Mouse (Mus musculus) liver, embryonic 14.5 days (tissue): ENCODE results near the gene Plb1. TPM values are rescaled to one million over a fixed set of nuclear protein-coding genes. Genes with fewer than 3 reads are reported as not detected.

Source experiments
- ATAC-seq: fragments of 200-750 bp; cut with Nextera tagmentation; 2 replicates; pipeline ENCODE4 v1.8.0; 2017; ENCODE audit warnings: moderate number of reproducible peaks, mild to moderate bottlenecking, moderate library complexity; ENCODE audit not compliant: insufficient read depth
- DNase-seq, 3 experiments: peaks; one replicate each; pipeline ENCODE4 v3.0.0-alpha.2; 2012 to 2013; ENCODE audit warnings: low read depth in 3 of 3, low spot score in 3 of 3
- H3K27ac ChIP-seq: fragments of 300-500 bp; sonication (generic); 2 replicates; pipeline ENCODE4 v1.5.1; 2014; ENCODE audit warnings: moderate library complexity, mild to moderate bottlenecking, control low read depth, inconsistent platforms
- H3K27me3 ChIP-seq: fragments of 300-500 bp; sonication (generic); 2 replicates; pipeline ENCODE4 v1.6.1; 2014; ENCODE audit warnings: mild to moderate bottlenecking, low read length, moderate library complexity; ENCODE audit not compliant: control insufficient read depth, insufficient read depth
- H3K36me3 ChIP-seq: fragments of 300-500 bp; sonication (generic); replicated peaks from 2 replicates; pipeline ENCODE4 v1.6.1; 2014; ENCODE audit warnings: low read depth; ENCODE audit not compliant: control insufficient read depth, insufficient read depth
- H3K4me1 ChIP-seq, 2 experiments: fragments of 200-500 bp in 1 of 2; fragments of 300-500 bp in 1 of 2; sonication (generic) in 1 of 2; replicated peaks; 2 replicates each; pipeline ENCODE4 v1.6.1; 2012 to 2014; ENCODE audit warnings: antibody characterized with exemption in 1 of 2, inconsistent platforms in 1 of 2, low read length in 1 of 2; ENCODE audit not compliant: control insufficient read depth in 2 of 2, insufficient read depth in 2 of 2
- H3K4me2 ChIP-seq: fragments of 300-500 bp; sonication (generic); 2 replicates; pipeline ENCODE4 v1.6.1; 2014; ENCODE audit warnings: low read depth, mild to moderate bottlenecking, control low read depth, moderate library complexity
- H3K4me3 ChIP-seq, 2 experiments: fragments of 200-500 bp in 1 of 2; fragments of 300-500 bp in 1 of 2; sonication (generic) in 1 of 2; 2 replicates each; pipeline ENCODE4 v1.5.1; 2012 to 2014; ENCODE audit warnings: low read depth in 2 of 2, low read length in 2 of 2, mild to moderate bottlenecking in 2 of 2, control low read depth in 1 of 2, inconsistent platforms in 1 of 2, moderate library complexity in 1 of 2; ENCODE audit not compliant: insufficient read depth in 1 of 2
- H3K9ac ChIP-seq: fragments of 300-500 bp; sonication (generic); replicated peaks from 2 replicates; pipeline ENCODE4 v1.6.1; 2014; ENCODE audit warnings: mild to moderate bottlenecking, control low read depth, moderate library complexity
- H3K9me3 ChIP-seq: fragments of 300-500 bp; sonication (generic); 2 replicates; pipeline ENCODE4 v1.6.1; 2016; ENCODE audit warnings: low read length, mixed read lengths; ENCODE audit not compliant: control insufficient read depth
- CTCF ChIP-seq: IDR thresholded peaks from 2 replicates; pipeline ENCODE4 v1.5.1; 2016; ENCODE audit warnings: antibody characterized with exemption, low read depth, control low read depth
- EP300 ChIP-seq: IDR thresholded peaks from 2 replicates; pipeline ENCODE4 v1.6.1; 2016; ENCODE audit warnings: antibody characterized with exemption, low read depth
- WGBS: fragments of 180-500 bp; shearing (Covaris S2); extraction: QIAGEN DNeasy Blood & Tissue Kit; methylation state at CpG from one replicate; pipeline ENCODE4 v1.1.7; 2014; ENCODE audit not compliant: insufficient replicate concordance; 5-methylcytosine and 5-hydroxymethylcytosine counted together
- polyA plus RNA-seq, 2 experiments: library from polyadenylated mRNA; depleted of rRNA in 1 of 2; stranded (reverse) in 1 of 2; unstranded in 1 of 2; fragments of >200 nt; fragmentation: Nextera tagmentation in 1 of 2; extraction: Ambion mirVana in 1 of 2; gene quantifications; 2 replicates each; pipeline versions ENCODE4 v1.2.1 to v1.2.3; 2012 to 2014

The Plb1 gene
- polyA plus RNA-seq, 2 experiments = 0.02 TPM; not detected in 1

DNA sequence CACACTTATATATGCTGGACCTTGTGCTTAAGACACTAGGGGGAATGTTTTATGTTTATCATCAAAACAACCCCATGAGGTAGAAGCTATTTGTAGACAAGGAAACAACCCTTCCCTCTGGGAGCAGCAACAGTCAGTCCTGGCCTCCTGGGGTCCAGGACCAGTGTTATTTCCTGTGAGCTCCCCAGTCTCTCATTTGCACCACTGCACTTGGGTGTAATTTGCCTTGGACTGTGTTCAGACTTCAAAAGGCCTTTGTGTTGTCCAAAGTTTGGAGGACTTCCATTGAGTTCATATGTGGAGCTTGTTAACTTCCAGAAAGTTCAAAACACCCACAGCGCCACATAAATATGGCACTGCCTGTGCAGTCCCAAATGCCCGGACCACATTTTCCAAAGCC, 180.6 kb downstream of the Plb1 start:
- no peak overlapping the region for H3K4me3 ChIP-seq
- no peak for ATAC-seq
- no peak for TF ChIP-seq CTCF
- no peak for TF ChIP-seq EP300
- no peak overlapping the region for H3K4me2 ChIP-seq
- H3K36me3 ChIP-seq = no peaks in the 10 kb centered on the region
- no peak overlapping the region for H3K27ac ChIP-seq
- H3K4me1 ChIP-seq = peaks cover 0 to 6% of the 10 kb centered on the region in 2 experiments; a peak in 1 of 4 replicates
- DNase-seq = no peak
- no peaks in the 10 kb centered on the region for H3K27me3 ChIP-seq
- no peak overlapping the region for H3K9ac ChIP-seq
- H3K9me3 ChIP-seq = no peaks in the 10 kb centered on the region
- WGBS = 81% methylated on average over 2 of the region's 2 CpGs

DNA sequence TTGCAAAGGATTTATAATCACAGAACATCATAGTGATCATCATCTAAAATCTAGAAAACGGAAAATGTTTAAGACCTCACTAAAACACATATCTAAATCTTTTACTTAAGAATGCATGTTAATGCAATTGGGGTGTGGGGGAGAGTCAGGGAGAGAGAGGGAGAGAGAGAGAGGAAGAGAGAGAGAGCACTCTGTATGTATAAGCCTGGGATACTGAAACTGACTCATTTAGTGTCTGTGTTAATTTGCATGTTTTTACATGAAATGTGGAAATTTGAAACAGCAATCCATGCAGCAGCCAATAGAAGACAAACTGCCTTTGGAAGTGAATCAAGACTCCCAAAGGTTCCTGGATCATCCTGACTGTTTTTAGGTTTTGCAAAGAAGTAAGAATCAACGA, 181.1 kb downstream of the Plb1 start:
- H3K27ac ChIP-seq = no peak overlapping the region
- 56% methylated on average over 2 of the region's 2 CpGs for WGBS
- H3K4me2 ChIP-seq = no peak overlapping the region
- no peaks in the 10 kb centered on the region for H3K36me3 ChIP-seq
- no peak overlapping the region for H3K4me3 ChIP-seq
- no peak overlapping the region for H3K9ac ChIP-seq
- no peak for ATAC-seq
- no peaks in the 10 kb centered on the region for H3K27me3 ChIP-seq
- TF ChIP-seq EP300 (no peak), CTCF (no peak)
- no peaks in the 10 kb centered on the region for H3K9me3 ChIP-seq
- peaks cover 0 to 6% of the 10 kb centered on the region in 2 experiments; a peak in 1 of 4 replicates for H3K4me1 ChIP-seq
- no peak for DNase-seq

DNA sequence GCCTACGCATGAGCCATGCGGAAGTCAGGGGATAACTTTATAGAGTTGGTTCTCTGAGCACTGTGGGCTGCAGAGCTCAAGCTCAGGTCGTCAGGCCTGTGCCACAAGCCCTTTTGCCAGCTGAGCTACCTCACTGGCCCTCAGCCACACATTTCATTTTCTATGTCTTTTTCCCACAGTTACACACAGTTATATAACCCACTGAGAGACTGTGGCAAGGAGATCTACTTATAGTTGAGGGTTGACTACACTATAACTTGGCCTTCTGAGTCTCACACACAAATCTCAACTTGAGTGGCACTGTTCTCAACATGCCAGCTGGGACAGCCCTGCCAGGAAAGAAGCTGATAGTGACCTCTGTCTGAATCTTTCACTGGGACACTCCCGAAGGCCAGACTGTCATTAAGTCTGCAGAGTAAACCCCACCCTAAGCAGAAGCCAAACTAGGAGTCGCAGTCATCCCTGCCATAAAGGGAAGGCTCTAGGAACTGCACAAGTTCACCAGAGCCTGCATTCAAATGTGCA, 182.0 kb downstream of the Plb1 start:
- H3K9me3 ChIP-seq = no peaks in the 10 kb centered on the region
- no peak overlapping the region for H3K4me3 ChIP-seq
- no peaks in the 10 kb centered on the region for H3K36me3 ChIP-seq
- H3K27ac ChIP-seq = no peak overlapping the region
- WGBS = 57% methylated on average over 5 of the region's 5 CpGs
- H3K4me2 ChIP-seq = no peak overlapping the region
- no peak overlapping the region for H3K9ac ChIP-seq
- DNase-seq = no peak
- TF ChIP-seq EP300 (no peak), CTCF (no peak)
- peaks cover 0 to 6% of the 10 kb centered on the region in 2 experiments; a peak in 1 of 4 replicates for H3K4me1 ChIP-seq
- H3K27me3 ChIP-seq = no peaks in the 10 kb centered on the region
- no peak for ATAC-seq

DNA sequence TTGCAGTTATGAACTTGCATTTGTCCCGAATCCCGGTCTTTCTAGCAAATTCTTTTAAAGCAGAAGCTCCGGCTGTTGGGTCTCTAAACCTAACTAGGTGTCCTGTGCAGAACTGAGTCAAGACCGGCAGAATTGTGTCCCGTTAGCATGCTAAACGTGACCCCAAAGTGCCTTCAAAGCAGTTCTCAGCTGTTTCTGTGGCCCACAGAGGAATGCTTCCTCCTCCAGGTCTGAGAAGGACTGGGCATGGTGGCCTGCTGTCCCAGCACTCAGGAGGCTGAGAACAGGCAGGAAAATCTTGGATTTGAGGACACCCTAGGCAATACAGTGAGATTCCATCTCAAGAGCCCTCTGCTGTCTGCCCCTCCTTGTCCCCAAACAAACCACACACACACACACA, 183.0 kb downstream of the Plb1 start:
- TF ChIP-seq EP300 (no peak), CTCF (no peak)
- ATAC-seq = no peak
- Histone ChIP-seq H3K36me3 (no peaks in the 10 kb centered on the region), H3K27me3 (no peaks in the 10 kb centered on the region), H3K27ac (no peak overlapping the region), H3K9ac (no peak overlapping the region), H3K4me2 (no peak overlapping the region), H3K4me3 (no peak overlapping the region), H3K4me1 (peaks cover 0 to 6% of the 10 kb centered on the region in 2 experiments; a peak in 1 of 4 replicates), H3K9me3 (no peaks in the 10 kb centered on the region)
- 63% methylated on average over 6 of the region's 6 CpGs for WGBS
- no peak for DNase-seq

Other genes starting within 250 kb of the Plb1 start
- gene Fosl2, start 96.9 kb upstream of the Plb1 start, polyA plus RNA-seq (2012; rRNA removed) = 0.60 and 0.73 TPM in 2 replicates
- gene Fosl2, start 96.9 kb upstream of the Plb1 start, polyA plus RNA-seq (2014; fragmentation: Nextera tagmentation; extraction: Ambion mirVana) = 0.37 and 0.44 TPM in 2 replicates
- 55.3 and 92.1 TPM in 2 replicates for gene Ppp1cb, start 226.1 kb downstream of the Plb1 start, polyA plus RNA-seq (2012; rRNA removed)
- gene Ppp1cb, start 226.1 kb downstream of the Plb1 start, polyA plus RNA-seq (2014; fragmentation: Nextera tagmentation; extraction: Ambion mirVana) = 135 and 142 TPM in 2 replicates